Mouse (Mus musculus) gastrocnemius, adult 18-20 months (tissue): ENCODE results near the gene Carmil3. TPM values are rescaled to one million over a fixed set of nuclear protein-coding genes. Genes with fewer than 3 reads are reported as not detected.

ENCODE experiments used
- DNase-seq: peaks from one replicate; pipeline ENCODE4 v3.0.0; 2021; ENCODE audit warnings: low spot score
- total RNA-seq, 2 experiments: library from RNA; stranded (reverse); gene quantifications; 2 replicates each; pipeline ENCODE4 v1.2.3; 2021

Gene Carmil3
- total RNA-seq, 2 experiments from 2014 or later, result 0.26 to 0.41 TPM

DNA sequence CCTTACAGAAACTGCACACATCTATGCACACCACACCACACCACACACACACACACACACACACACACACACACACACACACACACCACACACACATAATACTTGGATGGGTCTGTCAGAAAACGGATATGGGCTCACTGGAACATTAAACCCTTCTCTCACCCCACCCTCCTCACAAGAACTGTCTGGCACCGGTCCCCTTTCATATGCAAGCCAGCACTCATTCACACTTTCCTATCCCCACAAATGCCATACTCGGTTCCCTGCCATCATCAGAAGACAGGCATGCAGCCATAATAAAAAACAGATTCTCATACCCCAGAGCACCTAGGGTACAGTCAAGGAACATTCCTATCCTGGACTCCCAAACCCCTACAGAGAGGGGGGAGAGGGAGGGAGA lies 1.7 kb downstream of the Carmil3 start:
- DNase-seq, result no peak

GRCm38 (mm10) chr14:55495509-55496240 lies 5.2 kb downstream of the Carmil3 start:
- DNase-seq, result no peak

DNA sequence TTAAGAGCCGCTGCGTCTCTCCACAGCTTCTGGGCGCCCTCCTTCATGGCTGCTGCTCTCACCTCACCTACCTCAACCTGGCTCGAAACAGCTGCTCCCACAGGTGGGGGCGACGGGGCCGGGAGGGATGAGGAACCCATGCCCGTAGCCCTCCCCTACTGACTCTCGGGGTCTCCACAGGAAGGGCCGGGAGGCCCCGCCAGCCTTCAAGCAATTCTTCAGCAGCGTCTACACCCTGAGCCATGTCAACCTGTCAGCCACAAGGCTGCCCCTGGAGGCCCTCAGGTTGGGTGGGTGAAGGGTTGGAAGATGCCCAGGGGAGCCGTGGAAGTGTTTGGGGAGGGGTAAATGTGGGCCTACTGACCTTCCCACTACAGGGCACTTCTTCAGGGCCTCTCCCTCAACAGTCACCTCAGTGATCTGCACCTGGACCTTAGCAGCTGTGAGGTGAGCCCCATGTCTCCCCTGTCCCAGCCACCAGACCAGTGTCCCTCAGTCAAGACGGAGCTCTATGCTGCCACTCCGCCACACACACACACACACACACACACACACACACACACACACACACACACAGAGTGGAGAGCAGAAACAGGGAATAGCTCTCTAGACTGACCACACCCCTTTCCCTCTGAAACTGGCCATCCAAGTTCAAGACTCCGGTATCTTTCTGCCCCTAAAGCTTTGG lies 6.5 kb downstream of the Carmil3 start:
- DNase-seq, result no peak

DNA sequence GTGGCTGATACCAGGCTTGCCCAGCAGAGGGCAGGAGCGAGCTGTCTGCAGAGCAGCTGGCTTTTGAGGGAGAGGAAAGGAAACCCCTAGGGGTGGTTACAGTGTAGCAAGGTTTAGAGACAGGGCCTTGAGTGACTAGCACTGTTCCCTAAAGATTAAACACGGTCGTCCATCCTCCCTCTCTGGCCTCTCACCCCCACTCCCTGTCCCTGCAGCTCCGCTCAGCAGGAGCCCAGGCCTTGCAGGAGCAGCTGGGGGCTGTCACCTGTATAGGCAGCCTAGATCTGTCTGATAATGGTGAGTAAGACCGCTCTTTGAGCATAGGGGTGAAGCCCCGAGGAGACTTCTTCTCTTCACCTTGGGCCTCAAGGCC lies 7.0 kb downstream of the Carmil3 start:
- DNase-seq, result peak; percentile 83

DNA sequence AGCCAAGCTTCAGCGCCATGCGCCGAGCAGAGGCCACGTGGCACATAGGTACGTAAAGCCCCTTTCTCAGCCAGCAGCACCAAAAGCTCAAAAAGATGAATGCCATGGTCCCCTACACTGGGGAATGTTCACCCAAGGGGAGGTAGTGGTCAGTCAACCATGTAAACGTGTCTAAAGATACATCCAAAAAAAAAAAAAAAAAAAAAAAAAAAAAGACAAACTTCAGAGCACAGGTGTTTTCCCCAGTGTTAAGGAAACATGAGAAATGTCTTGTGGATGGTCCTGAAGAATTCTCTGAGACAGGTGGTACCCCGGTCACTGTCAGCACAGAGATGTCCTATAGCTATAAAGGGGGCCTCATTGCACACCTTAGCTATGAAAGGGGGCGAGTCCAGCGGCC lies 15.2 kb downstream of the Carmil3 start:
- no peak for DNase-seq

DNA sequence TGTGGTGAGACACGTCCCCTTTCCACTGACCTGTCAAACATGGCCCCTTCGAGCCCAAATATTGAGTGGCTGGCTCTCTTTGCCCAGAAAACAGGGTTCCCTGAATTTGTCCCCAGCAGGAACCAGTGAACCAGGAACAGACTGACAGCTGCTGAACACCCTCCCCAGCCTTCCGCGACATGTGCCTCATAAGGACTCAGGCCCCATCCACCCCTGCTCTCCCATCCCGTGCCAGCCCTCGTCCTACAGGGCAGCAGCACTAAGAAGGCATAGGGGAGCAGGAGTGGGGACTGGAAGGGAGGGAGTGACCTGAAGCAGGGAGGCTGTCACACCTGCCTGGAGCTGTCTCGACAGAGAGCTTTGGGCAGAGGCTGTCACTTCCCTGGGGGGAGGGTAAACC lies 17.4 kb downstream of the Carmil3 start:
- DNase-seq, result no peak

GRCm38 (mm10) chr14:55509540-55509939 lies 19.1 kb downstream of the Carmil3 start:
- no peak for DNase-seq

DNA sequence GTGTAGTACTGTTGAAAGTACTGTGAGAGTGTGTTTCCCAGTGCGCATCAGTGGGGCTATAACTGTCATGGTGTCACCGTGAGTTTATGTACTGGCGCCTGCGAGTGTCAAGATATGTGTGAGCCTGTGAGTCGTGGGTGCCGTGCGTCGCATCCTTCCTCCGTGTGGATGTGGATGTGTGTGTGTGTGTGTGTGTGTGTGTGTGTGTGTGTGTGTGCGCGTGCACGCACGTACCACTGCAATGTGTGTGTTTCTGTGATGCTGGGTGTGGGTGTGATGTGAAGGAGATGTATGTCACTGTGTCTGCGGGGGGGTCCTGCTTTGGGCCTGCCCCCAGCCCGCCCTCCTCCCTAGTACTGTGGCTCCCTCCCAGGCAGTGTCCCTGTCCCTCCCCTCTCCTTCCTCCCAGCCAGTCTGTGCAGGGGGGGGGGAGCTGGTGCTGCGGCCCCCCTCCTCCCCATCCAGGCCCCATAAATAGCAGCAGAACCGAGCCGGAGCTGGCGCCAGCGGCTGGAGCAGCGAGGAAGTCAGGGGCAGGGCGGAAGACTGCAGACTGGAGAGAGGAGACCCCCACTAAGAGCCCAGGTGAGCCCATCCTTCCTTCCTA lies 19.8 kb downstream of the Carmil3 start, which contains the start of gene Cpne6:
Gene Cpne6 (plus strand): TSS at position 321 of the 607 bp plus-strand sequence.
- DNase-seq, result no peak

DNA sequence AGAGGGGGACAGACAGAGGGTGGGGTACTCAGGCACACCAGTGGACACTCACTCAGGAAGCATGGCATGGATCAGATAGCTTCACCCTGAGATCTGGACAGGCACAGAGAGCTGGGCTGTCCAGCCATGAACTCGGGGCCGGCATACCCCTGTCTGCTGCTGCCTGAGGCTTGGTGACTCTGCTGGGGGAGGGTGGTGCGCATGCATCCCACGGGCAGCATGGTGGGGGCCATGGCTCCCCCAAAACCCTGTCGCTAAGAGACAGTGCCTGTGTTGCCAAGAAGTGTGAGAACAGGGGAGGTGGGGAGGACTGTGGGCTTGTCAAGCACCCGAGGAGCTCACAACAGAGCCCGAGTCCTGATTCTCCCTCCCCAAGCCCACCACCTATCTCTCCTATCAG lies 20.6 kb downstream of the Carmil3 start:
- DNase-seq, result no peak

GRCm38 (mm10) chr14:55513927-55514326 lies 23.5 kb downstream of the Carmil3 start:
- DNase-seq, result no peak

GRCm38 (mm10) chr14:55515846-55516245 lies 25.4 kb downstream of the Carmil3 start:
- DNase-seq, result no peak

DNA sequence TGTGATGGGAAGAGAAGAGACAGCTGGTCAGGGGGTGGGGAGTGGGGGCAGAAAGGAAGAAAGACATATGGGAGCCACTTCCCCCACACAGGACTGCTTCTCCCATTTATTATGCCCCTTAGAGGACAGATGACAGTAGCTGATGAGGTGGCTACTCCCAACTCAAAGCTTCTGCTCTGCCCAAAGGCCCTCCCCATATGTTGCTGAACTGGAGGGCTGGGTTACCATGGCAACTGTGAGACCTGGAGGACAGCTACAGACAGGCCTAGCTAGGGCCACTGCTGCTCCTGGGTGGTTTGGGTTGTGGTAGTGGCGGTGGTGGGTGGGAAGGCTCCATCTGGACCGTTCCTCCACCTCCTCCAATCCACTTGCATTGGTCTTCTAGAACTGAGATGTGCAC lies 28.4 kb downstream of the Carmil3 start:
- no peak for DNase-seq

GRCm38 (mm10) chr14:55519604-55520003 lies 29.2 kb downstream of the Carmil3 start:
- no peak for DNase-seq

GRCm38 (mm10) chr14:55520451-55521361 lies 30.3 kb downstream of the Carmil3 start:
- no peak for DNase-seq

DNA sequence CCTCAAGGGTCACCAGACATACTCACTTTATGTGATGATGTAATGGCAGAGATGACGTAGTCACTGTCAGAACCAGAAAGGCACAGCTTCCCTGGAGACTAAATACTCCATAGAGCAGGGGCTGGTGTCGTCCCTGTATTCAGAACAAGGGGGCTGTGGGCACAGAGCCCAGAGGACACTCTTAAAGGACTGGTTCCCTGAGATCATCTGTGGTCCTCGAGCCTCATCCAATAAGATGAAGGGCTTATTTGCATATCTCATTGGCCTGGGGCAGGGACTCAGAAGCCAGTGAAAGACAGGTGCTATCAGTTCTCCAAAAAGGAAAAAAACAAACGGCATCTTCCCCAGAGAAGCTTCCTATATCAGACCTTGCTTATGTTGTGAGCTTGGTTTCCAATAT lies 33.6 kb downstream of the Carmil3 start:
- DNase-seq, result no peak

DNA sequence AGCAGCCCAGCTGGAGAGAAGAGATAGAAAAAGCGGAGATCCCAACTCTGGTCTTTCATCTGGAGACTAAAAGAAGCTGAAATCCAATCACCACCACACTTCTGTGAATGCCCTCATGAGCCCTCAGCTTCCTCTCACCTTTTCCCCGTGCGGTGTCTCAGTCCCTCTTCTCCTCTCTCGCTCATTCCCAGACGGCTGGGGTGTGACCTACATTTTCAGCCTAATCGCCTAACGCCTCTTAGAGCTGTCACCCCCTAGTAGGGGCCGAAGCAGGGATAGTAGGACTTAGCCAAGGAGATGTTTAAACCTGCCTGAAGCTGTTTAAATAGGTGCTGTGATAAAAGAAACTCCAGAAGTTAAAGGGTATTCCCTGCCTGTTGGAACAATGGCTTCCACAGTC lies 34.3 kb downstream of the Carmil3 start, which contains the start of gene Nrl:
Gene Nrl (minus strand): TSS at position 197 of the 400 bp plus-strand sequence.
- no peak for DNase-seq

DNA sequence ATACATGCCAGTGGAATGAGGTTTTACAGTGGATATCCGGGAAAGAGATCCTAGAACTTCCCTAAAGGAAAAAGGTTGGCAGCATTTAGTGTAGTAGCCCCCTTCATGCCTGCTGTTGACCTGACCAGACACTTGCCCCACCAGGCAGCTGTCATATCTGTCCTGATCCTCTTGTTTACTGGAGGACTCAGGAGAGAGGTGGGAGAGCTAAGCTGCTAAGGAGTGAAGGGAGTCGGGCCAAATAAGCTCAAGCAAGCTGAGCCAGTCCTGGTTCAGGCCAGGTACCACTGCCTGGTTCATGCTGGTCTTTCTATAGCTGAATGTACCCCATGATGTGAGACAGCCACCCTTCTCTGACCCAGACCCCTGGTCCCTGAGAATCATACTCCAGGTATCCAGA lies 36.2 kb downstream of the Carmil3 start:
- DNase-seq, result no peak

- DNase-seq, result peak; percentile 25
Observed at GRCm38 (mm10) chr14:55527940-55528339, 37.5 kb downstream of the Carmil3 start.

DNA sequence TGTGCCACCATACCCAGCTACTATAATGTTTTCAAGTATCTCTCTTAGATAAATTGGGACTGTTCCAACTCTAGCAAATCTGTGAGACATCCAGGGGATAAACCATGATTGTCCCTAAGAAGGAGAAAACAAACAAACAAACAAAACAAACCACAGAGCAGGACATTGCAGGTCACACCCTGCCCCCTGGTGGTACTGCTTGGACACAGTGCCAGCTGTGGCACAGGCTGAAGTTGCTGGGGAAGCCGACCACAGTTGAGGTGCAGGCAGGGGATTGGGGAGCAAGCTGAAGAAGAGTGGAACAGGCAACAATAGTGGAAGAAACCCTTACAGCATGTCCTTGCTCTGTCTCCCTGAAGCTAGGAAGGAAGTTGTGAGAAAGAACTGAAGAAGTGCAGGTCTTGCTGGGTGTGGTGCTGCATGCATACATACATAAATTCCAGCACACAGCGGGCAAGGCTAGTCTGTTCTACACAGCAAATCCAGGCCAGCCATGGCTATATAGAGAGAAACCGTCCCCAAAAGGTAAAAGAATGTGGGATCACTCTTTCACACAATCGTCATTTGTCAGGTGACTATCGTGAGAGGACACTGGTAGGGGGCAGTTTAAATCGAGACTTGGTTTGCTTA lies 45.8 kb downstream of the Carmil3 start:
- no peak for DNase-seq

GRCm38 (mm10) chr14:55540067-55540786 lies 49.8 kb downstream of the Carmil3 start, which contains the start of gene Pck2:
Pck2 (plus strand) TSS chr14:55540266.
- DNase-seq, result peak; percentile 86
